Mouse (Mus musculus) embryonic facial prominence, embryonic 12.5 days (tissue): ENCODE measurements at regions not wholly inside any gene's neighbourhood (a gene's known extent, or its start where the extent isn't known, plus 50 kb on each side); places are given as distances from the start of the nearest gene placed in this dataset.
A peak's percentile ranks its signal among the peaks of the same experiment; 100 is the strongest.
"Not testable (repeated sequence)": the region's sequence is repeated elsewhere in the genome, so short reads cannot be mapped to it uniquely, and the experiment has no call there.

ENCODE experiments used
- ATAC-seq: fragments of 200-750 bp; cut with Nextera tagmentation; 2 replicates; pipeline ENCODE4 v1.8.0; 2017; ENCODE audit not compliant: insufficient number of reproducible peaks, insufficient read depth, low FRiP score, low TSS enrichment
- H3K27ac ChIP-seq: fragments of 300-500 bp; sonication (generic); 2 replicates; pipeline ENCODE4 v1.5.1; 2016; ENCODE audit warnings: mild to moderate bottlenecking
- H3K27me3 ChIP-seq: fragments of 300-500 bp; sonication (generic); 2 replicates; pipeline ENCODE4 v1.6.1; 2016; ENCODE audit warnings: mild to moderate bottlenecking, moderate library complexity
- H3K36me3 ChIP-seq: fragments of 300-500 bp; sonication (generic); 2 replicates; pipeline ENCODE4 v1.6.1; 2016; ENCODE audit warnings: mild to moderate bottlenecking
- H3K4me1 ChIP-seq: fragments of 300-500 bp; sonication (generic); 2 replicates; pipeline ENCODE4 v1.6.1; 2016
- H3K4me2 ChIP-seq: fragments of 300-500 bp; sonication (generic); replicated peaks from 2 replicates; pipeline ENCODE4 v1.6.1; 2016; ENCODE audit warnings: mild to moderate bottlenecking, moderate library complexity
- H3K4me3 ChIP-seq: fragments of 300-500 bp; sonication (generic); 2 replicates; pipeline ENCODE4 v1.5.1; 2016; ENCODE audit warnings: mild to moderate bottlenecking
- H3K9ac ChIP-seq: fragments of 300-500 bp; sonication (generic); 2 replicates; pipeline ENCODE4 v1.6.1; 2016; ENCODE audit warnings: mild to moderate bottlenecking, moderate library complexity
- H3K9me3 ChIP-seq: fragments of 300-500 bp; sonication (generic); 2 replicates; pipeline ENCODE4 v1.6.1; 2016; ENCODE audit warnings: mild to moderate bottlenecking, moderate library complexity
- WGBS: fragments of 180-500 bp; shearing (Covaris S2); methylation state at CpG from one replicate; pipeline ENCODE4 v1.1.7; 2016; 5-methylcytosine and 5-hydroxymethylcytosine counted together

DNA sequence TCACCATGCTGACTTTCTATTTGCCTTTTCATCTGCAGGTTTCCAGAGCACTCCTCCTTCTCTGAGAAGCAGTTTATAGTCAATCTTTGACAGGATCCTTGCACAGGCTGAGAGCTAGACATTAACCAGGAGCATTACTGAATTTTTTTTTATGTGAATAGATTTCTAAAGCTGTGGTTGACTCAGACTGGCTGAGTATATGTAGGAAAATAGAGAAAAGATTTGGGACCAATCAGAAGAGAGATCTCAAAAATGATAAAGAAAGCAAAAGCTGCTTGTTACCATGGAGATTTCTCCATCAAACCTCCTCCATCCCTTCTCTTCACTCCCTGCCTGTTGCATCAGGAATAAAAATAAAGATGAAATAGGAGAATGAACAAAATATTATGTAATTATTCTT lies 731.2 kb upstream of the Ndn start:
- no peaks in the 10 kb centered on the region for H3K4me1 ChIP-seq
- H3K4me3 ChIP-seq = no peak overlapping the region
- no peak for ATAC-seq

DNA sequence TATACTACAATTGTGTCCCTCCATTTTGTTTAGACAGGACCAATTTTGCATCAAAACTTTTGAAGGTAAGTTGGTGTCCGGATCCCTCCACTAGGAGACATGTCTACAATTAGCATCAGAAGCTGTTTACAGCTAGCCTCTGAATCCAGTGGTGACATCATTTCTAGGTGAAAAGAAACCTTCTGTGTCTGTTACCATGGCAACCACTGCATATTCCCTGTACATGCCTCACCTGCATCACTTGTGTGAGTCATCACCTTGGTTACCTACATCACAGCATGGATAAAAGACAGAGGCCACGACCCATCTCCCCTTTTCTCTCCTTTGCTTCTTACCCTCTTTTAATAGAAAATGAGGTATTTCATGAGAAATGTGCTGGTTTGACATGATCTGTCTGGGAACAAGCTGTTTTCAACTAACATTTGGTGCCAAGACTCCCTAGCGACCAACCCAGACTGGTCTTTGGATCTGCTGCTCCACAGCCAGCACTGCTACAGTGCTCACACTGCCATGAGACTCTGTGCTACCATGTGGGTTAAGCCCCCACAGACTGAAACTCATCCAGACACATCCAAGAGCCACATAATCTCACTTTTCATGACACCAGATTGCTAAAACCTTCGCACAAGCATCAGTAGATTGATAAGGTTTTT lies 701.4 kb upstream of the Ndn start:
- H3K4me1 ChIP-seq = no peaks in the 10 kb centered on the region
- no peak for ATAC-seq
- 79% methylated on average over 4 of the region's 4 CpGs for WGBS

More for the DNA sequence above, 731.2 kb upstream of the Ndn start:
- no peak overlapping the region for H3K27ac ChIP-seq
- H3K4me2 ChIP-seq = no peak overlapping the region
- no peaks in the 10 kb centered on the region for H3K27me3 ChIP-seq
- H3K36me3 ChIP-seq = no peaks in the 10 kb centered on the region
- no peaks in the 10 kb centered on the region; the same call in 1 of the 2 replicates for H3K9me3 ChIP-seq
- H3K9ac ChIP-seq = no peak overlapping the region

DNA sequence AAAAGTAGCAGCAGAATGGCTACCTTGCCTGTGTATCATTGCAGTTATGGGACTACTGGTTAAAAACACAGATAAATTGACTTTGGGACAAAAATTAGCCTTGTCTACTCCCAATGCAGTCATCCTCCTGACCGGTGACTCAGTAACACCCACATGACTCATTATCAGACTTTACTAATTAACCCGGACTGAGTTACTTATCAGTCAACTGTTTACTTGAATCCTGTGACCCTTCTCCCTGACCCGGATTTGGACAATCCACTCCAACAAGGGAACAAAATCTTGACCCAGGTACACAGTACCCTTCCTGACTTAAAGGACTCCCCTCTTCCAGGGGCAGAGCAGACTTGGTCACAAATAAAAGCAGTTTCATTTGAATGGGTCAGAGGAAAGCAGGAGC lies 688.3 kb upstream of the Ndn start:
- Histone ChIP-seq H3K36me3 (no peaks in the 10 kb centered on the region), H3K9ac (no peak overlapping the region), H3K27me3 (no peaks in the 10 kb centered on the region), H3K27ac (no peak overlapping the region), H3K4me2 (no peak overlapping the region), H3K4me3 (no peak overlapping the region), H3K4me1 (no peaks in the 10 kb centered on the region), H3K9me3 (peaks cover 4% of the 10 kb centered on the region; the same call in 1 of the 2 replicates)
- ATAC-seq = no peak
- WGBS = 86% methylated on average over 3 of the region's 3 CpGs

More for the DNA sequence above, 701.4 kb upstream of the Ndn start:
- Histone ChIP-seq H3K9me3 (0 out of 2 replicates have a peak, but pooled peaks cover 6% of the 10 kb centered on the region), H3K4me3 (no peak overlapping the region), H3K27ac (no peak overlapping the region), H3K9ac (no peak overlapping the region), H3K4me2 (no peak overlapping the region), H3K36me3 (no peaks in the 10 kb centered on the region), H3K27me3 (no peaks in the 10 kb centered on the region)

DNA sequence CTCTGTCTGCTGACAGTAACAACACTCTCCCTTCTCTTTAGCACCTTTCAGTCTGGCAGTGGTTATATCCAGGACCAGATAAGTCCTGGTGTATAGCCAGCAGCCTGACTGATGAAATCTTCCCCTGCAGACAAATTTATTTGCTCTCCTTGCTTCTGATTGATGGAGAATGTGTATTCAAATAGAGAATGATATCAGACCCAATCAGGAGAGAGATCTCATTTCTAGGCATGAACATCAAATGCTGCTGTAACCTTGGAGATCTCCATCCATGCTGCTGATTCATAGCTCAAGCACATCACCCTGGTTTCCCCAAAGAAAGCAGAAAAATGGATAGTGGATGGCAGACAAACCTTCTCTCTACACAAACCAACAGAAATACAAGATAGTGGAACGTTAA lies 663.3 kb upstream of the Ndn start:
- no peak overlapping the region for H3K27ac ChIP-seq
- H3K9me3 ChIP-seq = no peaks in the 10 kb centered on the region
- no peak overlapping the region for H3K4me3 ChIP-seq
- ATAC-seq = no peak
- no peak overlapping the region for H3K9ac ChIP-seq
- 66% methylated on average over 1 of the region's 1 CpGs for WGBS
- no peaks in the 10 kb centered on the region for H3K27me3 ChIP-seq
- no peaks in the 10 kb centered on the region for H3K4me1 ChIP-seq
- no peak overlapping the region for H3K4me2 ChIP-seq
- H3K36me3 ChIP-seq = no peaks in the 10 kb centered on the region

DNA sequence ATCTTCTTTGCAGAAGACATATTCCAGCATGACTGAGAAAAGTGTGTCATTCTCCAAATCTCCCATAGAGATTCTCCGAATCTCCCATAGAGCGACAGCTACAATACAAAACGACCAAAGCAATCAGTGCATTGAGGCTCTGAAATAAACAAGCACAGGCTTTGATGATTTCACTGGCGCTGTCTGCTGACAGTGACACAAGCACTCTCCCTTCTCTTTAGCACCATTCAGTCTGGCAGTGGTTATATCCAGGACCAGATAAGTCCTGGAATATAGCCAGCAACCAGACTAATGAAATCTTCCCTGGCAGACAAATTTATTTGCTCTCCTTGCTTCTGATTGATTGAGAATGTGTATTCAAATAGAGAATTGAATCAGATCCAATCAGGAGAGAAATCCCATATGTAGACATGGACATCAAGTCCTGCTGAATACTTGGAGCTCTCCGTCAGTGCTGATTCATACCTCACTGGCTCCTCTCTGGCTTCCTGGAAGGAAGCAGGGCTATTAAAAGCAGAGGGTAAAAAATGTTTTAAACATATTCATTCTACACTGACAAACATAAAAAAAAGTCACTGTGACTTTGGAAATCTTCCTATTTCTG lies 661.2 kb upstream of the Ndn start:
- H3K27ac ChIP-seq = no peak overlapping the region
- no peaks in the 10 kb centered on the region for H3K4me1 ChIP-seq
- WGBS = 77% methylated on average over 5 of the region's 5 CpGs
- no peaks in the 10 kb centered on the region for H3K27me3 ChIP-seq
- ATAC-seq = no peak
- no peak overlapping the region for H3K9ac ChIP-seq
- H3K4me3 ChIP-seq = no peak overlapping the region
- H3K9me3 ChIP-seq = no peaks in the 10 kb centered on the region
- no peak overlapping the region for H3K4me2 ChIP-seq
- H3K36me3 ChIP-seq = no peaks in the 10 kb centered on the region

DNA sequence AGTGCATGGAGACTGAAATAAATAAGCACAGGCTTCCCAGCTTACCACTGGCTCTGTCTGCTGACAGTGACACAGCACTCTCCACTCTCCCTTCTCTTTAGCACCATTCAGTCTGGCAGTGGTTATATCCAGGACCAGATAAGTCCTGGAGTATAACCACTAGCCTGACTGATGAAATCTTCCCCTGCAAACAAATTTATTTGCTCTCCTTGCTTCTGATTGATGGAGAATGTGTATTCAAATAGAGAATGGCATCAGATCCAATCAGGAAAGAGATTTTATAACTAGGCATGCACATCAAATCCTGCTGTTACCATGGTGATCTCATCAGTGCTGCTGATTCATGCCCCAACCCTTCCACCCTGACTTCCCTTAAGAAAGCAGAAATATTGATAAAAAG lies 620.2 kb upstream of the Ndn start:
- Histone ChIP-seq H3K27ac (no peak overlapping the region), H3K4me1 (no peaks in the 10 kb centered on the region), H3K9me3 (no peaks in the 10 kb centered on the region), H3K4me3 (no peak overlapping the region), H3K36me3 (no peaks in the 10 kb centered on the region), H3K27me3 (no peaks in the 10 kb centered on the region), H3K4me2 (no peak overlapping the region), H3K9ac (no peak overlapping the region)
- no peak for ATAC-seq

DNA sequence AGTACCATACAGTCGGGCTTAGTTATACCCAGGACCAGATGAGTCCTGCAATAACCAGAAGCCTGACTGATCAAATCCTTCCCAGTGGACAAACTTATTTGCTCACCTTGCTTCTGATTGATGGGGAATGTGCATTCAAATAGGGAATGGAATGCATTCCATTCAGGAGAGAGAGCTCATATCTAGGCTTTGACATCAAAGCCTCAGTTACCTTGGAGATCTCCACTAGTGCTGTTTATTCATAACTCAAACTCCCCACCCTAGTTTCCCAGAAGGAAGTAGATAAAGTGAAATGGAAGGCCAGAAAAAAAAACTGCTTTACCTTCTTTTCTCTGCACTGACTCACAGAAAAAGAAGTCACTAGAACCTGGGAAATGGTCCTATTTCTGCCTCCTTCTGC lies 608.9 kb upstream of the Ndn start:
- H3K27me3 ChIP-seq = no peaks in the 10 kb centered on the region
- H3K9me3 ChIP-seq = no peaks in the 10 kb centered on the region
- H3K36me3 ChIP-seq = no peaks in the 10 kb centered on the region
- no peak overlapping the region for H3K4me3 ChIP-seq
- no peak overlapping the region for H3K4me2 ChIP-seq
- no peak overlapping the region for H3K9ac ChIP-seq
- no peaks in the 10 kb centered on the region for H3K4me1 ChIP-seq
- ATAC-seq = no peak
- no peak overlapping the region for H3K27ac ChIP-seq
- 63% methylated on average over 1 of the region's 1 CpGs for WGBS

DNA sequence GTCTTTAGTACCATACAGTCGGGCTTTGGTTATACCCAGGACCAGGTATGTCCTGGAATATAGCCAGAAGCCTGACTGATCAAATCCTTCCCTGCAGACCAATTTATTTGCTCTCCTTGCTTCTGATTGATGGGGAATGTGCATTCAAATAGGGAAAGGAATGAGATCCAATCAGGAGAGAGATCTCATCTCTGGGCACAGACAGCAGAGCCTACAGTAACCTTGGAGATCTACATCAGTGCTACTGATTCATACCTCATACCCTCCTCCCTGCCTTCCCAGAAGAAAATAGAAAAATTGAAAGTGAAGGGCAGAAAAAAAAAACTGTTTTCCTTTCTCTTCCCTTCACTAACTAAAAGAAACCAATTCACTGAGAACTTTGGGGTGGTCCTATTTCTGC lies 607.0 kb upstream of the Ndn start:
- H3K27me3 ChIP-seq, H3K4me3 ChIP-seq, H3K36me3 ChIP-seq, H3K9ac ChIP-seq, ATAC-seq, H3K9me3 ChIP-seq, H3K4me2 ChIP-seq, H3K4me1 ChIP-seq, H3K27ac ChIP-seq: not testable (repeated sequence)
- WGBS = no CpG with 5 or more reads among the region's 1 CpGs

DNA sequence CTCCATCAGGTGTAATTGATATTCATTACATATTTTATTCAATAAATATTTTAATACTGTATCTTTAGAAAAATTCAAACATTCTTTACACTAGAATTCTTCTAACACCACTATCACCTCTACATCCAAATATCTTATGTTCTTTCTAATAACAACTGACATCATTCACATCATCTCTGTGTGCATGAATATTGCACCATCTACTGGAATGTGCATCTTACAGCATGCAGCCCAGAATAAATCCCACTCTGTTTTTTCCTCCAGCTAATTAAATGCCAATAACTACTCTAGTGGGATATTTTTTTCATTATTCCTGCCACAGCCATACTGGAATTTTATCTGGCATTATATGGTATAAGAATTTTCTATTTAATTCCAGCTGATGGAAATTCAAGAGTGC lies 576.5 kb upstream of the Ndn start:
- H3K36me3 ChIP-seq = no peaks in the 10 kb centered on the region
- no peaks in the 10 kb centered on the region for H3K4me1 ChIP-seq
- ATAC-seq = no peak
- no peak overlapping the region for H3K4me2 ChIP-seq
- H3K9me3 ChIP-seq = no peaks in the 10 kb centered on the region
- no peak overlapping the region for H3K9ac ChIP-seq
- H3K27me3 ChIP-seq = no peaks in the 10 kb centered on the region
- no peak overlapping the region for H3K4me3 ChIP-seq
- H3K27ac ChIP-seq = no peak overlapping the region

DNA sequence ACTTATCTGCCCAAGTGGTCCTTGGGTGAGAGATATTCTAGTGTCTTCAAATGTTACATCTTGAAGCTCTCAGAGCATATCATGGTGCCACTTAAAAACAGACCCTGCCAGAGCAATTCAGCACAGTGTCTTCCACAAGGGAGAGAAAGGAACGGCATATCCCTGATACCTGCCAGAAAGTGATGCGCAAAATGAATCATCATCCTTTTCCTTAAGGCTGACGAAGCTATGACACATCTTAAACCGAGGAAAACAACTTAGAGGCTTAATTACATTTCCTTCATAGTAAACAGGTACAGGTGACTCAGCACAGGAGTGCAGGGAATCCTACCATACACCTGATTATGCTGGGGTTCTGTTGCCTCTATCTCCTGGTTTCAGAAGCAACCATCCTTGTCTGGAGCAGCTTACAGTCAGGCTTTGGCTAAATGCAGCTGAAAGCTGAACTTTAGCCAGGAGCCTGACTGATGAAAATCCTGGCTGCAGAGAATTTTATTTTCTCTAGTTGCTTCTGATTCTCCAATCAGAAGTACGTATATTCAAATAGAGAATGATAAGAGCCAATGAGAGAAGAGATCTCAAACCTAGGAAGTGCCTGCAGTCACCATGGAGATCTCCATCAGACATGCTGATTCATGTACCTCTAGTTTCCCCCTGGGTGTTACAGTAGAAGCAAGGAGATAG lies 556.1 kb upstream of the Ndn start:
- Histone ChIP-seq H3K27me3 (no peaks in the 10 kb centered on the region), H3K4me3 (no peak overlapping the region), H3K4me1 (no peaks in the 10 kb centered on the region), H3K4me2 (no peak overlapping the region), H3K9me3 (0 out of 2 replicates have a peak, but pooled peaks cover 3% of the 10 kb centered on the region), H3K9ac (no peak overlapping the region), H3K27ac (no peak overlapping the region), H3K36me3 (no peaks in the 10 kb centered on the region)
- 81% methylated on average over 5 of the region's 5 CpGs for WGBS
- ATAC-seq = no peak

DNA sequence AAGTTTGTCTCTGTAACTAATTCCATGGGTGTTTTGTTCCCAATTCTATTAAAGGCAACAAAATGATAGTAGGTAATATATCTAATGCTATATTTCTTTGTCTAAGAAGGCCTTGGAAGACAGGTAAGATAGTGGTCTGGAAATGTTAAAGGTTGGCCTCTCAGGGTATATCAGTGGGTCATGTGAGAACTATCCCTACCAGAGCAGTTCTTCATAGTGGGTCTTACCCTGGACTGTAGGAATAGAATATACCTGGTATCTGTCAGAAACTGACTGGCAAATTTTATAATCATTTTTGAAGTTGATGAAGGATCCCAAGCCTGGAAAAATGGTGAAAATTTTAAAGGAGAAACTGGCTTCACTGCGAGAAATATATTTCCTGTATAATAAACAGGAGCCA lies 509.5 kb upstream of the Ndn start:
- H3K27me3 ChIP-seq = no peaks in the 10 kb centered on the region
- H3K36me3 ChIP-seq = no peaks in the 10 kb centered on the region
- H3K27ac ChIP-seq = no peak overlapping the region
- H3K4me1 ChIP-seq = no peaks in the 10 kb centered on the region
- no peak for ATAC-seq
- 81% methylated on average over 1 of the region's 1 CpGs for WGBS
- no peak overlapping the region for H3K4me3 ChIP-seq
- H3K9ac ChIP-seq = no peak overlapping the region
- no peak overlapping the region for H3K4me2 ChIP-seq
- H3K9me3 ChIP-seq = no peaks in the 10 kb centered on the region

DNA sequence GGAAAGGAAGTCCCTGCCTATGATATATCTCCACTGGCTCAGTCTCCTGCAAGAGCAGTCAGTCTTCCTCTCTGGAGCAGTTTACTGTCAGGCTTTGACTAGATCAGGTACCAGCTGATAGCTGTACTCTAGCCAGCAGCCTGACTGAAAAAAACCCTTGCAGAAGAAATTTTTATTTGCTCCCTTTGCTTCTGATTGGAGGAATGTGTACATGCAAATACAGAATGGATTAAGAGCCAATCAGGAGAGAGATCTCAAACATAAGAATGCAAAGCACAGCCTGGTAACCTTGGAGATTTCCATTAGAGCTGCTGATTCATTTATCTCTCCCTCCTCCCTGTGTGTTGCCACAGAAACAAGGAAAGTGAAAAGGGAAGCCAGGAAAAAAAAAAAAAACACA lies 509.1 kb upstream of the Ndn start:
- Histone ChIP-seq H3K27ac (no peak overlapping the region), H3K9ac (no peak overlapping the region), H3K27me3 (no peaks in the 10 kb centered on the region), H3K4me1 (no peaks in the 10 kb centered on the region), H3K4me3 (no peak overlapping the region), H3K4me2 (no peak overlapping the region), H3K36me3 (no peaks in the 10 kb centered on the region), H3K9me3 (no peaks in the 10 kb centered on the region)
- 0 out of 2 replicates have a peak, but pooled peaks have one; percentile 35 for ATAC-seq
